Mouse (Mus musculus) thymus, adult 18-20 months (tissue): ENCODE measurements around the gene Zfp865.
"Not testable (repeated sequence)": the region's sequence is repeated elsewhere in the genome, so short reads cannot be mapped to it uniquely, and the experiment has no call there.

Experiments used
- DNase-seq, 2 experiments: peaks; one replicate each; pipeline ENCODE4 v3.0.0; 2022; ENCODE audit warnings: mixed read lengths in 2 of 2

Gene Zfp865

DNA sequence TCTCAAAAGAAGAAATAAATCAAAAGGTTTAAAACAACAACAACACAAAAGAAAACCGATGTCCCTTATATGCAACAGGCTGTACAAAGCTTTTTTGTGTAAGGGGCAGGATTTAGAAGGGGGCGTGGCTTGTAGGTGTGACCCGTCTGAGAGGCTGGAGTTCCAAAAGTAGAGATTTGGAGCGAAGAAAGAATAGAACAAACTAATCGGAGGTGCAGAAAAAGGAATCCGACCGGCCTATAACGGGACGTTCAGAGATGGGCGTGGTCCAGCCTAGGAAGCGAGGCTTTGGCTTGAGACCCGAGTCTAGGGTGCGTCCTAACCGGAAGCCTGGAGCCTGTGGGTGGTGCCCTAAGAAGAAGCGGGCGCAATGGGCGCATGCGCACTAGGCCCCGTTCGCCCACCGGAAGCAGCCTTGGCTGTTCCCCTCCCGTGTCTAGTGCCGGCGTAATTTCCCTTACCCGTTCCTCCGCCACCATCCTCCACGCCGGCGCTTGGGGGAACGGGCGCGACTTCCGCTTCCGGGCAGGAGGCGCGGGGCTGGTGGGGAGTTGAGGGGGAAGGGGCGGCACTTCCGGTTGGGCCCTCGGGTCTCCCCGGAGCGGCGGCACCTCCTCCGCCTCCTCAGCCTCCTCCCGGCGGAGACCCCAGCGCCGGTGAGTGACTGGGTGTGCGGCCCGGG lies at the start of gene Zfp865, which contains the start of gene Ccdc106:
Zfp865 (plus strand) TSS at position 377 of the 682 bp plus-strand sequence.
Ccdc106 (plus strand) TSS at position 554 of the 682 bp plus-strand sequence.
- peak; percentile 100 for DNase-seq

DNA sequence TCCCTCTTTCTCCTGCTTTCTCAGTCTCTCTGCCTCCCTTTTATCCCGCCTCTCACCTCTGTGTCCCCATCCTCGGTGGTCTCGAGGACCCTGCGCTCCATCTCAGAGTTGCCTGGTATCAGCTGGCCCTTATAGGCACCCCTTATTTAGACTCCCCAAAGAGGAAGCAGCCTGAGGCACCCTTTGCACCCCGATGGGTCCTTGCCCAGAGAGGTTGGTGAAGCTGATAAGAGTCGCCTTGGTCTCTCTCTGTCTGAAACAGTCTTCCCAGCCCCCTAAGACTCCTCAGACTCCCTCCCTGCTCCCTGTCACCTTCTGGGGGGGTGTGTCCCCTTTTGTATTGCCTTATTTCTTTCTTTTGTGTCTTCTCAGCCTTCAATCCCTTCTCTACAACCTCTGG lies 49.1 kb upstream of the Zfp865 start, which contains the start of gene Sbk3:
Sbk3 (minus strand) TSS at position 101 of the 400 bp plus-strand sequence.
- DNase-seq: no peak

DNA sequence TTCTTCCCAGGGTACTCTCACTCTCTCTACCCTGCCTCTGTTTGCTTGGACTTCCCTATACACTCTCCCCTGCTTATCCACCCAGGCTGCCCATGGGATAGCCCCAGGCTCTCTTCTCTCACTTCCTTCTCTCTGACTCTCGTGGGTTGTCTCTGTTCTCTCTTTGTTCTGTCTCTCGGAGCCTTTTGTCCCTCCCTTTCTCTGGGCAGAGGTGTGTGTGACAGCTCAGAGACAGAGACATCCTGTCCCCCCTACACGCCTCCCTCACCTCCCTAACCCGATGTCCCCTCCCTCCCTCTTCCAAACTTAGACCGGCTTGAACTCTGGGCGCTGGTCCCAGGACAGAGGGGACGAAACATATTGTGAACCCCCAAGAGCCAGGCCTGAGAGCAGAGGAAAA lies 48.5 kb upstream of the Zfp865 start:
- DNase-seq: no peak

DNA sequence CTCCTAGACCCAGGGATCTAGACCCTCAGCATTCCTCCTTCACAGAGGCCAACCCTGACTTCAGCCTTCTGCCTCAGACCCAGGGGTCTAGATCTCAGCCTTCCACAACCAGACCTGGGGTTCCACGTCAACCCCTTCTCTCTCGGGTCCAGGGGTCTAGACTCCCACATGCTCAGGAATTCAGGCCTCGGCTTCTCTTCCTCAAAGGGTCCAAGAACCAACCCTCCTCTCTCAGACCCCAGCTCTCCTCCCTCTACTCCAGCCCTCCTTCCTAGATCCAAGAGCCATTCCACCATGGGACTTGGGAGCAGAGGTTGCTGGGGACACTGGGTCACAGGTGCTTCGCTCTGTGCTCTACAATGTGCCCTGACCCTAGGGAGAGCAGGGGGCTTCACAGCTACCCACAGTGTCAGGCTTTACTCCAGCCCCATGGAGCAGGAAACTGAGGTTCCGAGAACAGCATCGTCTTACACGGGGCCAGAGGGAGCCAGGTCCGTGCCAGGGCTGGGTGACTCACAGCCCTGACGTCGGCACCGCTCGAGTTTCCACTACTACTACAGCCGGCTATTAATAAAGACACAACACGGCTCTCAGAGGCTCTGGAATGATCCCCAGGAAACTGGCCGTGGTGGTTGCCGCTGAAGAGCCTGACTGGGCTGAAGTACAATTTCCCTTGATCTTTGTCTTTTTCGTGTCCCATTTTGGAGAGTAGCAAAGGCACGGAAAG lies 47.7 kb upstream of the Zfp865 start:
- no peak for DNase-seq

DNA sequence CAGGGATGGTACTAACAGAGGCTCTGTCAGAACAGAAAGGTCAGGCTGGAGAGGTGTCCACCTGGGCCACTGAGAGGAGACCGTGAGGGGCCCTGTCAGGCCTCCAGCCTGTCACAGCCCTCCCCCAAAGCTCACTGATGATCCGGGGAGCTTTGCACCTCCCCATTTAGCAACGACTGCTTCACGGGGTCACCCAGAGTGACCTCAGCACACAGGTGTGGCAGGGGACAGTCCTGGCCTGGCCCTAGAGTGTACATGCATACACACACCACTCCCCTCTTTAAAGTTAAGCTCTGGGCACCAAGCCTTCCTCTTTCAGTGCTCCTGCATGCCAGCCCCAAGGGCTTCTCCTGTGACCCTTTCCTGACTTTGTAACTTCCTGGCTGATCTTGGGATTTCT lies 44.7 kb upstream of the Zfp865 start:
- DNase-seq: no peak

DNA sequence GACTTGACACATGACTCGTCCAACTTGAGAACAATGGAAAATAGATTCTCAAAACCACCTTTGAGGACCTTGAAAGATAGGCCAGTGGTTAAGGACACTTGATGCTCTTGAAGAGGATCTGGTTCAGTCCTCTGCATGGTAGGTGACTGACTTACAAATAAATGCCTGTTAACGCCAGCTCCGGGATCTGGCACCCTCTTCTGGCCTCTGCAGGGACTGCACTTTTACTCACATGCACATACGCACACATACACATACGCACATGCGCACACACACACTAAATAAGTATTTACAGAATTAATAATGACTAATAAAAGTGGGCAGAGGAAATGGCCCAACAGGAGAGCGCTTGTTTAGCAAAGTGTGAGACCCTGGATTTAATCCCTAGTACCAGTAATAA lies 43.3 kb upstream of the Zfp865 start:
- DNase-seq: no peak

DNA sequence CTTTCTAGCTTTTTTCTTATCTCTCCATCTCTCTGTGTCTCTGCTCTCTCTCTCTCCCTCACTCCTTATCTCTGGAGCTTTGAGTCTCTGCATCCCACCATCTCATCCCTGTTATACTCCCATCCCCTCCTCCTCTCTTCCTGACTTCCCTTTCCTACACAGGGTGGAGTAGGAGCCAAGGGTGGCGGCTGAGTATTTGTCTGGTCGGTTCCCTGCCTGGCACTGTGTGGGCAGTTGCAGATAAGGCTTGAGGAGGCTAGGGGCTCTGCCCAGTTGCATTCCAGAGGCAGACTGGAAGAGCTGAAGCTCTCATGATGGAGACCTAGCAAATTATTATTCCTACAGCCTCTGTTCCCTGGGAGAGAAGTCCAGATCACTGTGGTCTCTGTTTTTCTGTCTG lies 31.9 kb upstream of the Zfp865 start:
- no peak for DNase-seq

DNA sequence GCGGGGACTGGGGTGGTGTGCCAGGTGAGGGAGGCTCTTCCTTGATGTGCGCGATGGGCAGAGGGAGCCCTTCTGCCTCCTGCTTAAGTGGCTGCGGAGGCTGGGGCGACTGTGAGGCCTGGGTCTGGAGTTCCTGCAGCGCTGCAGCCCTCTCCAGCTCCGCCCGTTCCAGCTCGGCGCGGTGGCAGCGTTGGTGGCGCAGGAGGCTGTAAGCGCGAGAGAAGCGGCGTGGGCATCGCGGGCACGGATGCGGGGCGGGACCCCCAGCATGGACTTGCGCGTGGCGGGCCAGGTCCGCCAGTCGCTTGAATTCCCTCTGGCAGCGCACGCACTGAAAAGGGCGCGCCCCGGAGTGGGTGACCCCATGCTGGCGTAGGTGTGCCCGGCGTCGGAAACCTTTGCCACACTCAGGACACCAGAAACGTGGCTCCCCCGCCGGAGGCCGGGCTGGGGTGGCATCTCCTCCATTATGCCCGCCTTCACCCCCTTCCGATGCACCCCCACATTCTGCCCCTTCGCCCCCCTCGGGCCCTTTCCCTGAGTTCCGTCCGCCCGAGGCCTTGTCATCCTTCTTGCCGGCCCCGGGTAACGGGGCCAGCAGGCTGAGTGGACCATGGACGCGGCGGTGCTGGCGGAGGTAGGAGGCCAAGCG lies 26.7 kb upstream of the Zfp865 start:
- no peak for DNase-seq

DNA sequence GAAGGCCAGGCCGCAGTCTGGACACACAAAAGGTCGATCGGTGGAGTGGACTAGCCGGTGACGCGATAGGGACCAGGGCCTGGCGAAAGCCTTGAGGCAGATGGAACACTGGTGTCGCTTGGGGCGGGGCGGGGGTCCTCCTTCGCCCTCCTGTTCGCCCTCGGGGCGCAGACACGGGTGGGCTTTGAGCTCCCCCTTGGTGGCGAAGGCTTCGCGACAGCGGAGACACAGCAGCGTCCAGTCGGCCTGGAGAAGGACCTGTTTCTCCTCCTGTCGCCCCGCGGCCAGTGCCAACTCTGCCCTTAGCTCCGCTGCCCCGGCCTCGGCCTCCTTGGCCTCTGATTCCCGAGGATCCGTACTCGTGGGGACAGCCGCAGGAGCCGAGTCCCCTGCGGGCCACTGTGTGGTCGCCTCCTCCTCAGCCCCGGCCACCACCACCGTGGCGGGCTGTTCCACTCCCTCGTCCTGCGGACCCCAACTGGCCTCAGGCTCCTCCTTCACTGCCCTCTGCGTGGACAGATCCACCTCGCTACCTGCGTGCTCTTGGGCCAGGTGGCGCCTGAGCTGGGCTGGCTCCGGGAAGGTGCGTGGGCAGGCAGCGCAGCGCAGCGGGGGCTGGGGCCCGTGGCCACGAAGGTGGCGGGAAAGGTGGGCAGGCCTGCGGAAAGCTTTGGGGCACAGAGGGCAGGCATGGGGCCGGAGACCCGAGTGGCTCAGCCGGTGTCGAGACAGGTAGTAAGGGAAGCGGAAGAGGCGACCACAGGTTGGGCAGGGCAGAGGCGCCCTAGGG lies 26.0 kb upstream of the Zfp865 start:
- peak in 1 of 2 experiments; percentile 10 for DNase-seq

DNA sequence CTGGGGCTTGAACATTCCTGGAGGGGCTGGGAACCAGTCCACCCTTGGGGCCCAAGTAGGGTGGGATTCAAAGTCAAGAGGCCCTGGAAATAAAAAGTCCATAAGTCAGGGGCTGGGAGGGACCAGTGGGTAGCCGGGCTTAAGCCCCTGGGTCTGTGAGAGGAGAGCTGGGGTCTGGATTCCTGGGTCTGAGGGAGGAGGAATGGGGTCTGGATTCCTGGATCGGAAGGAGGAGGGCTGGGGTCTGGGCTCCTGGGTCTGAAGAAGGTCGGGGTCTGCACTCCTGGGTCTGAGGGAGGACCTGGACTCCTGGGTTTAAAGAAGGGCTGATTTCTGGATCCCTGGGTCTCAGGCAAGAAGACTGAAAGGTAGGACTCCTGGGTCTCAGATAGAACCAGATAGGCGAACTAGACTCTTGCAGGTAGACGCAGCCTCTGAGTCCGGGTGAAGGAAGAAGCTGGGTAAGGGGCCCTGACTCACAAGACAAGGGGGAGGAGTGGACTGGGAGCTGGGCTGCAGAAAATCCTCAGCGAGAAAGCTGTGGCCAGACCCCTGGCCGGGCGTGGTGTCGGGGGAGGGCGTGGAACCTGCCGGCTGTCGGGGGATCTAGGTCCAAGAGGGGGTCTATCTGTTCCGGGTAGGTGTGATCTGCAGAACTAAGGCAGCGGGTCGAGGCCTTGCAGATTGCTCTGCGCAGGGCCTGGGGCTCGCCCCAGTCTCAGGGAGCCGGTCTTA lies 24.7 kb upstream of the Zfp865 start:
- DNase-seq: peak in 1 of 2 experiments; percentile 5

DNA sequence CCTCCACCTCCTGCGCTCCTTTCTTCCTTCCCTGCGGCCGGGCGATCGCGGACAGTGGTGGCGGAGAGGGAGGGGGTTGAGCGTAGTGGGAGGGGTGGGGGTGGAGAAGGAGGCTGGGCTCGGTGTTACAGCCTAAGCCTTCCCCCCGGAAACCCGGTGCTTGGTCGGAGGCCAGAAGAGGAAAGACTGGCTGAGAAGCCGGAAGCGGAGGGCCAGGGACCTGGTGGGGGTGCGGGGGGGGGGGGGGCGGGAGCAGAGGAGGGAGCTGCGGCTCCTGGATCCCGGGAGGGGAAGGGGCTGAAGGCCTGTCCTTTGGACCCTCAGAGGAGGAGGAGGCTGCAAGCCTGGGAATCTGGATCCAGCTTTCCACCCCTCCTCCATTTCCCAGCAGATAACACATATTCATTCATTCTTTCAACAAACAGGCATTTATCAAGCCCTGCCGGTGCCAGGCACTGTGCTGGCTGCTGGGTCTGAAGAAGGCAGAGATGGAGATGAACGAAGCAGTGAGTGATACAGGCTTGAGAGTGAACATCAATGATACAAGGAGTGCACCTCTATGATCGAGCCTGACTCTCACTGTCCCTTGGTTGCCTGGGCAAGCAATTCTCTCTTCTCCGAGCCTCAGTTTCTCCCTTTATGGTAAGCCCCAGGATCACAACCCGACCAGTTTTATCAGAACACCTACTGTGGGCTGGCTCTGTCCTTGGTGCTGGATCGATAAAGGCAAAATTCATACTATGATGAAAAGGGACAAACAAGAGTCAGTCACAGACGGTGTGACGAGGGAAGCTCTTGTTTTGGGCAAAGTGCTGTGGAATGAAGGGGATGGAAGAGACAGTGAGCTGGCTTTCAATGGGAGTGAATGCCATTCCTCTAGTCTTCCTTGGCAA lies 23.9 kb upstream of the Zfp865 start, which contains the start of gene Zfp579:
Zfp579 (minus strand) TSS at position 156 of the 893 bp plus-strand sequence.
- DNase-seq: peak; percentile 73 to 78

DNA sequence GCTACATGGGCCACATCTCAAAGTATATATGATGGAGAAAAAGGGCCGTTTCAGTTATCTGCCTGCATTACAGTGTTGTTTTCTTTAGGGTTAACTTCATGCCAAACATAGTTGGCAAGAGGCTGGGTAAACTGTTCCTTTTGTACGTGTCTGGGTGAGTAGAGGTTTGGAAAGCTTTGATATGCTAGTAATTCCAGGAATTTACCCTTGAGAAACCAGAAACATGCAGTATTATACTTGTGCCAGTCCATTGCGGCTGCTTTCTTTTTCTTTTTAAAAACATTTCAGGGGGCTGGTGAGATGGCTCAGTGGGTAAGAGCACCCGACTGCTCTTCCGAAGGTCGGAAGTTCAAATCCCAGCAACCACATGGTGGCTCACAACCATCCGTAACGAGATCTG lies 23.2 kb upstream of the Zfp865 start:
- no peak for DNase-seq

DNA sequence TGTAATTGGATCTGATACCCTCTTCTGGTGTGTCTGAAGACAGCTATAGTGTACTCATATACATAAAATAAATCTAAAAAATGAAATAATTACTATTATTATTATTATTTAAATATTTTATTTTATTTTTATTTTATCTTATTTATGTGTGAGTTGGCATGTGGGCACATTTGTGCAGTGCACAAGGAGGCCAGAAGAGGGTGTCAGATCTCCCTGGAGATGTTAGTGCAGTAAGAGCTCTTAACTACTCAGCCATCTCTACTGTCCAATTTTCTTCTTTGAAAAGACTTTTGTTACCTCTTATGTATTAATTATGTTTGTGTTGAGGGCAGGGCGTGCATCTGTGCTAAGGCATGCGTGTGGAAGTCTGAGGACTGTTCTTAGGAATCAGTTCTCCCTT lies 20.3 kb upstream of the Zfp865 start:
- DNase-seq: no peak

DNA sequence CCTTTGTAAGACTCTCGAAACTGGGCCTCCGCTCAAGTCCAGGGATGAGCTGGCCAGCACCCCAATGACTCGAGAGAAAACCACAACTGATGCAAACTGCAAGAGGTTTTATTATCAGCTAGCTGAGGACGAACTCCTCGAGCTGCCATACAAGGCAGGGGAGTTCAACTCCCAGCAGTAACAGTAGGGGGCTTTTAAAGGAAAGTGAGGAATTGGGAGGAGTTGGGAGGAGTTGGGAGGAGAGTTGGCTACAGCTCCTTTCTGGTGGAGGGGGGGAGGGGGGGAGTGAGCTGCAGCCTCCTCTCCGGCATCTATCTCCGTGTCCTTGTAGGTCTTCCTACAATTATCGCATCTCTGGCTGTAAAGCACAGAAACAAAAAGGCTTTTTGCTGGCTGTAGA lies 17.3 kb upstream of the Zfp865 start:
- not testable (repeated sequence) for DNase-seq

DNA sequence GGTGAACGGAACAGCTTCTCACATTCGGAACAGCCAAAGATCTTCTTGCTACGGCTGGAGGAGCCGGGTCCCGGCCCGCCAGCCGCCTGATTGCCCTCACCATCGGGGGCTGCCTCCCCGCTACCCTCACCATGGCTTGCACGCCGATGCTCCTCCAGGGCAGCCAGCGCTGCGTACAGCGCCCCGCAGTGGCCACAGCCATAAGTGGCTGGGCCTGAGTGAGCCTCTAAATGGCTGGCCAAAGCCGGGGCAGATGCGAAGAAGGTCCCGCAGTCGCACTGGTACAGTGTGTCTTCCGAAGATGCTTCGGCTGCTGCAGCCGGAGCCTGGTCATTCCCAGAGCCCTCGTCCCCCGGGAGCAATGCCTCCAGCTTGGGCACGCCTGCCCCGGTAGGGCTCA lies 11.9 kb upstream of the Zfp865 start:
- no peak for DNase-seq

DNA sequence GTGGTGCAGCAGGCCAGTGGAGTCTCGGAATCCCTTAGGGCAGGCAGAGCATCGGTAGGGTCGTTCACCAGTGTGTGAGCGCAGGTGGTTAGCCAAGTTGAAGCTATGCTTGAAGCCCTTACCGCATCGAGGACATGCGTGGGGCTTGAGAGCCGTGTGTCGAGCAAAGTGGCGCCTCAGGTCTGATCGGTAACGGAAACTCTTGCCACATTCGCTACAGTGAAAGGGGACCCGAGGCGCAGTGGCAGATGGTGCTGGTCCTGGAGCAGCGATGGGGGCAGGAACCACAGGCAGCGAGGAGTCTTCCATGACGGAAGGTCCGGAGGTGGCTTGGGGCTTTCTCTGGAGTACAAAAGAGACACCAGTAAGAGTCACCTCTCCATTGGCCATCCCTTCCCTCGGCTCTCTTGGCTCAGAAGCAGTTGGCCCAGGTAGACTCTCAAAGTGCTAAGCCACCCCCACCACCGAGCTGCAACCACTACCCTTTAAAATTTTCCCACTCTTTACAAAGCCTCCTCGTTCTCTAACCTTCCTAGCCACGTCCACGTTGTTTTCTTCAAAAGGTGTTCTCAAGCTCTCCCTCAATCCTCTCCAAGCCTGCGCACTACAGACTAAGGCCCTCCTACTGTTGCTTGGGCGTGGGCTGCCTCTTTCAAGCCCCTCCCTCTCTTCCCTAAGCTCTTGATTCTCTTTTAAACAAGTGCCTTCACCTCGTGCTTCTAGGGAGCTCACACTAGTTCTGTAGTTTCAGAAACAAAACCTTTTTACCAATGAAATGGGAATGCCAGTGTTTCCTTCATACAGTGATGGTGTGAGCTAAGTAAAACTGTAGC lies 7.3 kb upstream of the Zfp865 start:
- DNase-seq: no peak

DNA sequence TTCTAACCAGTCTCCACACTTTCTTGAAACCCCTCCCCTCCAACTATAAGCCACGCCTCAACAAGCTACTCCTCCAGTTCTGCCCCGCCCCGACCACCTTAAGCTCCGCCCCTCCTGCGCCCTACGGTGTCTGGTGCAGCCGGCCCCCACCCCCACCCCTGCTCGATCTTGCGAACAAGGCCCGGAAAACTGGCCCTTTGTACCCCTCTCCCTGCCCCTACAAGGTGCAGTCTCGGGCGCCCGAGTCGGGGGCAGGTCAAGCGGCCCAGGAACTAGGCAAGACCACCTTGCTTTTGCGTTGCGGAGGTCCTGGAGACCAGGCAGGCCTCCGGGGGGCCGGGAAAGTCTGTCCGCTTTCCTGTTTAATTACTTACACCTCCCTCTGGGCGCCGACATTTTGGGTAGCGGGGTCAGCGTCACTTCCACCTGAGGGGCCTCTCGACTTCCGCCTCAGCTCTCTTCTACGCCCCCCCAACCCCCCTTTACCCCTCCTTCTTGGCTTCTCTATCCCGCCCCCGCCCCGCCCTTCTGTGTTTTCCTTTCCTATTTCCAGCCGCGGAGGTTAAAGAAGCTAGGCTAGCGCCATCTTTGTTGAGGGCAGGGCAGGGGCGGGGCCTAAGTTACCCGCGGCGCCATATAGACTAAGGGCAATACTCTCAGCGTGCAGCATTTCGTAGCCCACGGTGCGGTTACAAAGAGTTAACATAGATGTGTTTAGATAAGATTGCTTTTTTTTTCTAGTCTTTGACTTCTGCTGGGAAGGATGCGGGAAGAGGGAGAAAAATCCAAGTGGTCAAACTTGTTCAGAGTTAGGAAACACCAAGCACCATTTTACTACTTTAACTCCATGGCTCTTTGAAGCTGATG lies 5.7 kb upstream of the Zfp865 start, which contains the start of the genes Zfp524 and Fiz1:
Zfp524 (plus strand) TSS at position 165 of the 867 bp plus-strand sequence.
Fiz1 (minus strand) TSS at position 447 of the 867 bp plus-strand sequence.
- DNase-seq: peak; percentile 90 to 94

DNA sequence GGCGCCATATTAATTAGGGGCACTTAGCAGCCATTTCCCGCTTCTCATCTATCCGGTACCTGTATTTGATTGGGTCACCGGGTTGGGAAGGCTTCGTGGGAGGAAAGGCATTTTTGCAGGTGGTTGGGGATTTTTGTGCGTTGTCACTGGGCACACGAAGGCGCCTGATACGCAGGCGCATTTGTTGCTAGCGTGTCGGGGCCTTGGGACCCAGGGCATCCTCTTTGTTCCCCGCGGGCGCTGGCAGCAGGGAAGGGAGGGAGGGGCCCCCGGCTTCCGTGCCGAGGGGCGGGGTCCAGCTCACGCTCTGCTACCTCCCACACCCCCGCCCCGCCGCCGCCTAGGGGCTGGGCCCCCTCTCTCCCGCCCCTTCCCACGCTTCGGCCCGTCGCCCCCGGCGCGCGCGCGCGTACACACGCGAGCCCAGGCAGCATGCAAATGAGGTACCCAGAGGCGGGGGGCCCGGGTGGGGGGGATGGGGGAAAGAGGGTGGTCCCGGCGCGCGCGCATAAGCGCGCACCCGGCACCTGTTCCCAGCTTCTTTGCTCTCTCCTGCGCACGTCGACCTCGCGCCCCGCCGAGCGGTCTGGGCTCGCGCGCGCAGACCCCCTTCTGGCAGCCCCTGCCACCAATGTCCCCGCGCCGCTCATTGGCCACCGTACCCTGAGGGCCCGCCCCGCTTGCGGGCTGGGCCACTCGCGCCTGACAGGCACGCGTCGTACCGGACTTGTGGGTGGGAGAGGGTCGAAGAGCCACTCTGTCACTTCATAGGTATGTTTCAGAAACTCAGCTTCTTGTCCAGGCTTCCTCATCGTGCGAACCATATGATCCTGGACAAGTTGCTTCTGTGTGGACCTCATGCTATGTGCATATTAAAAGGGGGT lies 4.8 kb upstream of the Zfp865 start, which contains the start of gene Gm44973:
Gm44973 (plus strand) TSS at position 379 of the 884 bp plus-strand sequence.
- DNase-seq: peak; percentile 92 to 93
